Mouse (Mus musculus): ENCODE measurements around the gene Akr1c13. TPM values are rescaled to one million over a fixed set of nuclear protein-coding genes. Genes with fewer than 3 reads are reported as not detected.
A peak's percentile ranks its signal among the peaks of the same experiment; 100 is the strongest.

Akr1c13 gene
- total RNA-seq, 2 experiments from 2014 or later, result 13.6 to 21.0 TPM

- ATAC-seq (replicated peaks; ENCODE audit: low FRiP score, low TSS enrichment, poor library complexity, severe bottlenecking), result no peak
Measured at GRCm38 (mm10) chr13:4233135-4233534, 42.2 kb downstream of the Akr1c13 start.

DNA sequence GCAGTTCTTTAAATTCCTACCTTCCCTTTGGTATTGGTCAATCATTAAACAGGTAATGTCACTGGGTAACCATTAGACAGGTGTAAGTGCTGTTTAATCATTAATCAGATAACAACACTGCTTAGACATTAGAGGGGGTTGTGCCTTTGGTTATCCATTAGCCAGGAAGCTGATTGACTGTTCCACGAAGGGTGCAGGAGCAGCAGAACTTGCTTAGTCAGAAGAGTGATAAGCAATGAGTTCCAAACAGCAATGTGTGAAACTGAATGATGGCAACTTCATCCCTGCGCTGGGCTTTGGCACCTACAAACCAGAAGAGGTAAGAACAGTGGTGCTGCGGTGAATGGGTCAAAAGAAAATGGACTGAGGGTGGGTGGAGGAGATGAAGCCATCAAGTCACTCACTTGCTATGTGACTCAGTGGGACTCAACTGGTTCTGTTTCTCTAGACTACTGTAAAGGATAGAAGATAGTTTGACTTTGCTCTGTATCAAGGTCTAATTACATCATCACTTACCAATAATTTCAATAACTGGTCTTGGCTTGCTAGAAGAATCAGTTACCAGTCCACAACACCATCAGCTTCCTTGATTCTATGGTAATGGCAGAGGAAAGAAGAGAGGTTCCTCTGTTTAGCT is 42.7 kb downstream of the Akr1c13 start:
- no peak for ATAC-seq (replicated peaks; ENCODE audit: low FRiP score, low TSS enrichment, poor library complexity, severe bottlenecking)

DNA sequence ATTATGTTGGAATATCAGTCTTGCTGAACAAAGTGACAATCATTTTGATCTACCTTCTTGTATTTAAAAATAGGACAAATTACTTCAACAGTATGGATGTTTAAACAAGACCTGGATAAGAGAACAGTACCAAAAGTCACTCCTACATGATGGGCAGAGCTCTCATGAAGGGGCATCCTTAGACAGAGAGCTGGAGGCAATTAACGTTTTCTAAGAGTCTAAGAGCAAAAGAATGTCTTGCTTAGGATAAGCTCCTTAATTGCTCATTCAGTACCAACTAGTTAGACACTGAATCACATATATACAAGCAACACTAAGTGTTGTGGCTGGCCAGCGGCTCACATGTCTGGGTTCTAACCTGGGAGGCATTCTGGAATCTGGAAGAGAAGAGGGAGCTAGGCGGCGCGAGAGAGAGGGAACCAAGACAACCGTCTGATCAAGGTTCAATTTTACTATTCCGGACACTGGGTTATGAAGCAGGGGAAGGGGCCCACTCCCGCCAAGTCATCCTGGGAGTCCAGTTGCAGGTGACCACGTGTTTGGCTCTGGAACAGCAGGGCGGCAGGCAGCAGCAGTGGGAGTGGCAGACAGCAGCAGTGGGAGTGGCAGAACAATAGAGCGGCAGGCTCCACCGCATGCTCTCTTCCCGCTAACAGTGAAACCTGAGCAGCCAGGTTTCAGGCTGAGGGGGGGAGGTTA is 54.1 kb downstream of the Akr1c13 start:
- ATAC-seq (replicated peaks; ENCODE audit: low FRiP score, low TSS enrichment, poor library complexity, severe bottlenecking), result peak; percentile 63; the same call in 1 of the 2 replicates

DNA sequence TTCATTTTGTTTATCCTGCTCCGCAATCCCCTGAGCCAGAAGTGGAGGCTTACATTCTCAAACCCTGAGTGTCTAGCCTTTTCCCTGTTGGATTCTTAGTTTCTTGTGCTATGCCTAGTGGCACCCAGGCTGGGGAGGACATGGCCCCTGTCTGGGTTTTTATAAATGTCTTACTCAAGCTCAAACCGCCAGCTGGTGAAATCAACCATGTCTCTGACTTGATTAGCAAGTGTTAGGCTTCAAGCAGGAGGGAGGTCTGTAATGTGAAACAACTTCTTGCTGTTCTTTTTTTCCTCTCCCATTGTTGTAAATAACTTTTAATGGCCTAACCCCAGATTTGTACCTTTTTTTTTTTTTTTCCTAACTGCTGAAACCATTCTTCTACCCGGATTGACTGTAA is 58.4 kb downstream of the Akr1c13 start:
- ATAC-seq (replicated peaks; ENCODE audit: low FRiP score, low TSS enrichment, poor library complexity, severe bottlenecking), result no peak

Other genes with a start within 250 kb of the Akr1c13 start
- not detected in 2 replicates for gene Ucn3, start 245.8 kb upstream of the Akr1c13 start, total RNA-seq (2014; fragmentation: Nextera tagmentation)
- gene Ucn3, start 245.8 kb upstream of the Akr1c13 start, total RNA-seq (2017), result not detected in 2 replicates
- gene Akr1c14, start 142.1 kb upstream of the Akr1c13 start, total RNA-seq (2014; fragmentation: Nextera tagmentation), result not detected in 2 replicates
- gene Akr1c14, start 142.1 kb upstream of the Akr1c13 start, total RNA-seq (2017), result not detected in 2 replicates
- not detected in 2 replicates for gene Akr1c18, start 40.5 kb upstream of the Akr1c13 start, total RNA-seq (2014; fragmentation: Nextera tagmentation)
- not detected in 2 replicates for gene Akr1c18, start 40.5 kb upstream of the Akr1c13 start, total RNA-seq (2017)
- not detected in 2 replicates for gene Akr1c19, start 37.5 kb downstream of the Akr1c13 start, total RNA-seq (2014; fragmentation: Nextera tagmentation)
- gene Akr1c19, start 37.5 kb downstream of the Akr1c13 start, total RNA-seq (2017), result not detected in 2 replicates
- 0.59 TPM in 1 of 2 replicates, not detected in the other for gene Akr1c12, start 88.3 kb downstream of the Akr1c13 start, total RNA-seq (2014; fragmentation: Nextera tagmentation)
- 0.76 TPM in 1 of 2 replicates, not detected in the other for gene Akr1c12, start 88.3 kb downstream of the Akr1c13 start, total RNA-seq (2017)
- gene Akr1c6, start 243.2 kb downstream of the Akr1c13 start, total RNA-seq (2014; fragmentation: Nextera tagmentation), result not detected in 2 replicates
- gene Akr1c6, start 243.2 kb downstream of the Akr1c13 start, total RNA-seq (2017), result not detected in 2 replicates